Mouse (Mus musculus) splenic B cell, adult 2 months (primary cell): ENCODE measurements at regions not wholly inside any gene's neighbourhood (a gene's known extent, or its start where the extent isn't known, plus 50 kb on each side); places are given as distances from the start of the nearest gene placed in this dataset.

ENCODE experiments used
- DNase-seq: peaks from one replicate; pipeline ENCODE4 v3.0.0-alpha.2; 2011; ENCODE audit warnings: low read depth, low spot score
- H3K27me3 ChIP-seq: 2 replicates; pipeline ENCODE4 v1.6.1; 2012; ENCODE audit warnings: mild to moderate bottlenecking, low read length, moderate library complexity, mixed read lengths; ENCODE audit not compliant: control insufficient read depth, poor library complexity, insufficient read depth, severe bottlenecking
- H3K36me3 ChIP-seq: 2 replicates; pipeline ENCODE4 v1.6.1; 2012; ENCODE audit warnings: mild to moderate bottlenecking, low read length, moderate library complexity, mixed read lengths; ENCODE audit not compliant: control insufficient read depth, poor library complexity, insufficient read depth, severe bottlenecking

DNA sequence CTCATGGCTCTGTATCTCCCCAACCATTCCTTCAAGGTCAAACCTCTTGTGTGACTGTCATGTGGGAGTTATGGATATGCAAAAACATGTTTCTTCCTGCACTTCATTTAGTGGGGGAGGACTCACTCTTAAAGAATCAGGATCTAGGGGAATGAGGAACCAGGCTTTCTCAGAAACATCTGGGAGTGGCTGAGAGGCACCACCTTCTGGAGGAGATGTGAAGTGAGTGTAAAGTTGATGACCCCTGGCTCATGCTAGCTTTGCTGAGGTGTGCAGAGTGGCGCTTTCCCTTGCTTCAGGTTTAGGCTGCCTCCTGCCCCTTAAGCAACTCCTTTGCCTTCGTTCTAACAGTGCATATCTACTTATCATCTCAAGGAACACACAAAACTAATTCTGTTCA is 119.6 kb upstream of the Rnd3 start:
- Histone ChIP-seq H3K27me3 (no peaks in the 10 kb centered on the region), H3K36me3 (no peaks in the 10 kb centered on the region)
- DNase-seq: no peak

- Histone ChIP-seq H3K36me3 (no peaks in the 10 kb centered on the region), H3K27me3 (no peaks in the 10 kb centered on the region)
- DNase-seq: no peak
Observed at GRCm38 (mm10) chr2:51267662-51268061, 118.8 kb upstream of the Rnd3 start.

- no peaks in the 10 kb centered on the region for H3K36me3 ChIP-seq
- DNase-seq: no peak
- H3K27me3 ChIP-seq: no peaks in the 10 kb centered on the region
Observed at GRCm38 (mm10) chr2:51262506-51262905, 113.6 kb upstream of the Rnd3 start.

GRCm38 (mm10) chr2:51250798-51251197 is 101.9 kb upstream of the Rnd3 start:
- Histone ChIP-seq H3K36me3 (no peaks in the 10 kb centered on the region), H3K27me3 (no peaks in the 10 kb centered on the region)
- DNase-seq: no peak

DNA sequence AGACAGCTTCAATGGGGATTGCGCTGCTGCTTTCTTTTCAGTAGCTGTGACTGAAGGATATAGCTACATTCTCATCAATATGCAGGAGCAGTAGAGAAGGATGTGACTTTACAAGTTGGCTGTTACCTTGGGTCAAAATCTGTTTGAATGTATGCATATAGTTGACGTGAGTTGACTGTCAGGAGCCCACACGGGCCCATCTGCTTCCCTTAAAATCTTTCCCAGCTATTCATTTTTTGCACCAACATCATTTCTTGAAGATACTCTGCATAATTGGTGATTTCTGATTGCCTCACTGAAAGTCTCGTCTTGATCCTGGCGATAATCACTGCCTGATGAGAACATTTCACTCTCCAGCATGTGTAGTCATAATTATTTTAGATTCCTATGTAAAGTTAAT is 92.7 kb upstream of the Rnd3 start:
- no peaks in the 10 kb centered on the region for H3K36me3 ChIP-seq
- H3K27me3 ChIP-seq: no peaks in the 10 kb centered on the region
- no peak for DNase-seq

DNA sequence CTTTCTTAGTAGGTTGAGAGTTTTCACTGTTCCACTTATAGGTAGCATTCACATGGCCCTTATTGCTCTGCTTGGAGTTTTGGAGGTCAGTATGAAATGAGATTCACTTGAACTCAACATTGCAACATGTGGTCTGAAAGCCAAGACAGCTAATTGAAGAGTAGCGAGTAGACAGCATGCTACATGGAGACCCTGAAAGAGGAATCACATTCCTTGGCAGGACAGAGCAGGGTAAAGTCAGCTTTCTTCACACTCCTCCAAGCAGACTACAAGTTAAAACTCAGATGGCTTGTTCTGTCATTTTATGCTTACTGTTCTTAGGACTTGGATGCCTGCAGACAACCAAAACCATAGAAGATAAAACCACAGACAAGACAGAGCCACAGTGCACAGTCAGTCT is 91.1 kb upstream of the Rnd3 start:
- no peaks in the 10 kb centered on the region for H3K36me3 ChIP-seq
- DNase-seq: no peak
- no peaks in the 10 kb centered on the region for H3K27me3 ChIP-seq

GRCm38 (mm10) chr2:51238992-51239391 is 90.1 kb upstream of the Rnd3 start:
- DNase-seq: no peak
- Histone ChIP-seq H3K27me3 (no peaks in the 10 kb centered on the region), H3K36me3 (no peaks in the 10 kb centered on the region)

- H3K27me3 ChIP-seq: no peaks in the 10 kb centered on the region
- no peaks in the 10 kb centered on the region for H3K36me3 ChIP-seq
- DNase-seq: no peak
Observed at GRCm38 (mm10) chr2:51238131-51238931, 89.4 kb upstream of the Rnd3 start.

GRCm38 (mm10) chr2:51237451-51237850 is 88.5 kb upstream of the Rnd3 start:
- DNase-seq: no peak
- Histone ChIP-seq H3K27me3 (no peaks in the 10 kb centered on the region), H3K36me3 (no peaks in the 10 kb centered on the region)

GRCm38 (mm10) chr2:51236852-51237251 is 87.9 kb upstream of the Rnd3 start:
- no peak for DNase-seq
- H3K27me3 ChIP-seq: no peaks in the 10 kb centered on the region
- no peaks in the 10 kb centered on the region for H3K36me3 ChIP-seq

DNA sequence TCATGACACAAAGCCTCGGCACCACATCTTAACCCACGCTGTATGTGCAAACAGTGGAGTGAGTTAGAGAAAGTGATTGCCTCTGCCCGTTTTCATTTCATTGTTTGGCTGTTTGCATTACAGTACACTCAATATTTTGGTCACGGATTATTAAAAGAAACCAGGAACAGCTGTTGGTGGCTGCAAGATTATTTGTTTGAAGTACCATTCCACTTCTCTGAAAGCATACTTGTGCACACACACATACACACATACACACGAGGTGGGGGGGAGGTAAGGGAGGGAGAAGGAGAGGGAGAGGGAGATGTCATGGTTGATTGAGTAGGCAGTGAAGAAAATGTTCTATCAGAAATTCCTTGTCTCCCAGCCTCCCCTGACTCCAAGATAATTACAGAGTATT is 85.5 kb upstream of the Rnd3 start:
- H3K36me3 ChIP-seq: no peaks in the 10 kb centered on the region
- DNase-seq: no peak
- no peaks in the 10 kb centered on the region for H3K27me3 ChIP-seq

GRCm38 (mm10) chr2:51222851-51223250 is 73.9 kb upstream of the Rnd3 start:
- DNase-seq: no peak
- H3K36me3 ChIP-seq: no peaks in the 10 kb centered on the region

GRCm38 (mm10) chr2:51219714-51220113 is 70.8 kb upstream of the Rnd3 start:
- H3K36me3 ChIP-seq: no peaks in the 10 kb centered on the region
- no peak for DNase-seq
- H3K27me3 ChIP-seq: no peaks in the 10 kb centered on the region

More at GRCm38 (mm10) chr2:51222851-51223250, 73.9 kb upstream of the Rnd3 start:
- no peaks in the 10 kb centered on the region for H3K27me3 ChIP-seq

GRCm38 (mm10) chr2:51207150-51208022 is 58.5 kb upstream of the Rnd3 start:
- H3K27me3 ChIP-seq: no peaks in the 10 kb centered on the region
- no peaks in the 10 kb centered on the region for H3K36me3 ChIP-seq
- DNase-seq: no peak

- DNase-seq: no peak
Observed at GRCm38 (mm10) chr2:51206332-51206731, 57.4 kb upstream of the Rnd3 start.

More at GRCm38 (mm10) chr2:51206332-51206731, 57.4 kb upstream of the Rnd3 start:
- Histone ChIP-seq H3K27me3 (no peaks in the 10 kb centered on the region), H3K36me3 (no peaks in the 10 kb centered on the region)
